Mouse (Mus musculus): Measurements from ENCODE around the gene Gstp2. TPM values are rescaled to one million over a fixed set of nuclear protein-coding genes. Genes with fewer than 3 reads are reported as not detected.

The Gstp2 gene
- polyA plus RNA-seq, 1 experiment: 132 TPM

- TF ChIP-seq POLR2A (IDR thresholded peaks at IDR 0.05; ENCODE audit: low read depth, low read length) (no peak), CTCF (IDR thresholded peaks at IDR 0.05; ENCODE audit: extremely low read depth, insufficient read depth, insufficient read length, insufficient replicate concordance) (no peak)
- H3K4me3 ChIP-seq (ENCODE audit: extremely low read depth, insufficient read depth, insufficient read length): no peak overlapping the region
- no peak overlapping the region for H3K27ac ChIP-seq (ENCODE audit: insufficient read depth, low read length)
- no peak for DNase-seq (ENCODE audit: low read depth in 1 of 2, low spot score in 2 of 2)
- H3K4me1 ChIP-seq (ENCODE audit: control insufficient read depth, insufficient read depth, insufficient read length): no peaks in the 10 kb centered on the region
- H3K27me3 ChIP-seq (ENCODE audit: control insufficient read depth, insufficient read depth, low read length): no peaks in the 10 kb centered on the region
- H3K36me3 ChIP-seq (ENCODE audit: control insufficient read depth, insufficient read depth, low read length): no peaks in the 10 kb centered on the region
- 85% methylated on average over 3 of the region's 3 CpGs for WGBS
Observed at GRCm38 (mm10) chr19:4090446-4090845, 44.6 kb upstream of the Gstp2 start.

GRCm38 (mm10) chr19:4089128-4089527 lies 43.3 kb upstream of the Gstp2 start:
- no peaks in the 10 kb centered on the region for H3K4me1 ChIP-seq (ENCODE audit: control insufficient read depth, insufficient read depth, insufficient read length)
- no peaks in the 10 kb centered on the region for H3K36me3 ChIP-seq (ENCODE audit: control insufficient read depth, insufficient read depth, low read length)
- H3K27me3 ChIP-seq (ENCODE audit: control insufficient read depth, insufficient read depth, low read length): no peaks in the 10 kb centered on the region
- H3K4me3 ChIP-seq (ENCODE audit: extremely low read depth, insufficient read depth, insufficient read length): no peak overlapping the region
- DNase-seq (ENCODE audit: low read depth in 1 of 2, low spot score in 2 of 2): no peak
- 84% methylated on average over 6 of the region's 6 CpGs for WGBS
- H3K27ac ChIP-seq (ENCODE audit: insufficient read depth, low read length): no peak overlapping the region
- TF ChIP-seq POLR2A (IDR thresholded peaks at IDR 0.05; ENCODE audit: low read depth, low read length) (no peak), CTCF (IDR thresholded peaks at IDR 0.05; ENCODE audit: extremely low read depth, insufficient read depth, insufficient read length, insufficient replicate concordance) (no peak)

- Histone ChIP-seq H3K27me3 (ENCODE audit: control insufficient read depth, insufficient read depth, low read length) (no peaks in the 10 kb centered on the region), H3K36me3 (ENCODE audit: control insufficient read depth, insufficient read depth, low read length) (no peaks in the 10 kb centered on the region)
Observed at GRCm38 (mm10) chr19:4088146-4088545, 42.3 kb upstream of the Gstp2 start.

GRCm38 (mm10) chr19:4087090-4087489 lies 41.3 kb upstream of the Gstp2 start:
- TF ChIP-seq POLR2A (IDR thresholded peaks at IDR 0.05; ENCODE audit: low read depth, low read length) (no peak), CTCF (IDR thresholded peaks at IDR 0.05; ENCODE audit: extremely low read depth, insufficient read depth, insufficient read length, insufficient replicate concordance) (no peak)
- no peak for DNase-seq (ENCODE audit: low read depth in 1 of 2, low spot score in 2 of 2)
- Histone ChIP-seq H3K36me3 (ENCODE audit: control insufficient read depth, insufficient read depth, low read length) (no peaks in the 10 kb centered on the region), H3K4me3 (ENCODE audit: extremely low read depth, insufficient read depth, insufficient read length) (no peak overlapping the region), H3K4me1 (ENCODE audit: control insufficient read depth, insufficient read depth, insufficient read length) (no peaks in the 10 kb centered on the region), H3K27ac (ENCODE audit: insufficient read depth, low read length) (no peak overlapping the region), H3K27me3 (ENCODE audit: control insufficient read depth, insufficient read depth, low read length) (no peaks in the 10 kb centered on the region)
- WGBS: 89% methylated on average over 5 of the region's 5 CpGs

More at GRCm38 (mm10) chr19:4088146-4088545, 42.3 kb upstream of the Gstp2 start:
- no peaks in the 10 kb centered on the region for H3K4me1 ChIP-seq (ENCODE audit: control insufficient read depth, insufficient read depth, insufficient read length)
- no peak overlapping the region for H3K27ac ChIP-seq (ENCODE audit: insufficient read depth, low read length)
- DNase-seq (ENCODE audit: low read depth in 1 of 2, low spot score in 2 of 2): no peak
- WGBS: 47% methylated on average over 5 of the region's 5 CpGs
- no peak overlapping the region for H3K4me3 ChIP-seq (ENCODE audit: extremely low read depth, insufficient read depth, insufficient read length)
- TF ChIP-seq CTCF (IDR thresholded peaks at IDR 0.05; ENCODE audit: extremely low read depth, insufficient read depth, insufficient read length, insufficient replicate concordance) (no peak), POLR2A (IDR thresholded peaks at IDR 0.05; ENCODE audit: low read depth, low read length) (no peak)

- TF ChIP-seq POLR2A (IDR thresholded peaks at IDR 0.05; ENCODE audit: low read depth, low read length) (no peak), CTCF (IDR thresholded peaks at IDR 0.05; ENCODE audit: extremely low read depth, insufficient read depth, insufficient read length, insufficient replicate concordance) (no peak)
- Histone ChIP-seq H3K4me1 (ENCODE audit: control insufficient read depth, insufficient read depth, insufficient read length) (no peaks in the 10 kb centered on the region), H3K4me3 (ENCODE audit: extremely low read depth, insufficient read depth, insufficient read length) (no peak overlapping the region), H3K27ac (ENCODE audit: insufficient read depth, low read length) (no peak overlapping the region), H3K27me3 (ENCODE audit: control insufficient read depth, insufficient read depth, low read length) (no peaks in the 10 kb centered on the region), H3K36me3 (ENCODE audit: control insufficient read depth, insufficient read depth, low read length) (no peaks in the 10 kb centered on the region)
- WGBS: 93% methylated on average over 15 of the region's 15 CpGs
- no peak for DNase-seq (ENCODE audit: low read depth in 1 of 2, low spot score in 2 of 2)
Observed at GRCm38 (mm10) chr19:4086156-4086555, 40.3 kb upstream of the Gstp2 start.

GRCm38 (mm10) chr19:4084984-4085383 lies 39.2 kb upstream of the Gstp2 start:
- no peak for TF ChIP-seq CTCF (IDR thresholded peaks at IDR 0.05; ENCODE audit: extremely low read depth, insufficient read depth, insufficient read length, insufficient replicate concordance)
- TF ChIP-seq POLR2A (IDR thresholded peaks at IDR 0.05; ENCODE audit: low read depth, low read length): no peak
- no peaks in the 10 kb centered on the region for H3K27me3 ChIP-seq (ENCODE audit: control insufficient read depth, insufficient read depth, low read length)
- no peaks in the 10 kb centered on the region for H3K4me1 ChIP-seq (ENCODE audit: control insufficient read depth, insufficient read depth, insufficient read length)
- H3K4me3 ChIP-seq (ENCODE audit: extremely low read depth, insufficient read depth, insufficient read length): no peak overlapping the region
- H3K36me3 ChIP-seq (ENCODE audit: control insufficient read depth, insufficient read depth, low read length): no peaks in the 10 kb centered on the region
- 76% methylated on average over 1 of the region's 1 CpGs for WGBS
- no peak overlapping the region for H3K27ac ChIP-seq (ENCODE audit: insufficient read depth, low read length)
- no peak for DNase-seq (ENCODE audit: low read depth in 1 of 2, low spot score in 2 of 2)

- no peaks in the 10 kb centered on the region for H3K36me3 ChIP-seq (ENCODE audit: control insufficient read depth, insufficient read depth, low read length)
- WGBS: 79% methylated on average over 8 of the region's 8 CpGs
- TF ChIP-seq POLR2A (IDR thresholded peaks at IDR 0.05; ENCODE audit: low read depth, low read length) (no peak), CTCF (IDR thresholded peaks at IDR 0.05; ENCODE audit: extremely low read depth, insufficient read depth, insufficient read length, insufficient replicate concordance) (no peak)
- no peak for DNase-seq (ENCODE audit: low read depth in 1 of 2, low spot score in 2 of 2)
- no peak overlapping the region for H3K4me3 ChIP-seq (ENCODE audit: extremely low read depth, insufficient read depth, insufficient read length)
- H3K4me1 ChIP-seq (ENCODE audit: control insufficient read depth, insufficient read depth, insufficient read length): no peaks in the 10 kb centered on the region
- H3K27ac ChIP-seq (ENCODE audit: insufficient read depth, low read length): no peak overlapping the region
- H3K27me3 ChIP-seq (ENCODE audit: control insufficient read depth, insufficient read depth, low read length): no peaks in the 10 kb centered on the region
Observed at GRCm38 (mm10) chr19:4083826-4084225, 38.0 kb upstream of the Gstp2 start.
